Mouse (Mus musculus): ENCODE measurements around the gene Ewsr1.

Ewsr1 gene

GRCm38 (mm10) chr11:5059230-5059629, 39.8 kb downstream of the Ewsr1 start:
- DNase-seq (ENCODE audit: low read depth in 2 of 2, low spot score in 2 of 2), result no peak

GRCm38 (mm10) chr11:5058783-5059182, 40.3 kb downstream of the Ewsr1 start:
- DNase-seq (ENCODE audit: low read depth in 2 of 2, low spot score in 2 of 2), result no peak

GRCm38 (mm10) chr11:5057856-5058641, 41.0 kb downstream of the Ewsr1 start, which contains the start of gene Rasl10a:
Gene Rasl10a (plus strand): TSS chr11:5058128.
- DNase-seq (ENCODE audit: low read depth in 2 of 2, low spot score in 2 of 2), result no peak

GRCm38 (mm10) chr11:5057541-5057855, 41.6 kb downstream of the Ewsr1 start:
- DNase-seq (ENCODE audit: low read depth in 2 of 2, low spot score in 2 of 2), result no peak

- no peak for DNase-seq (ENCODE audit: low read depth in 2 of 2, low spot score in 2 of 2)
Measured at GRCm38 (mm10) chr11:5057064-5057463, 42.0 kb downstream of the Ewsr1 start.

- no peak for DNase-seq (ENCODE audit: low read depth in 2 of 2, low spot score in 2 of 2)
Measured at GRCm38 (mm10) chr11:5055945-5056938, 42.8 kb downstream of the Ewsr1 start.

- no peak for DNase-seq (ENCODE audit: low read depth in 2 of 2, low spot score in 2 of 2)
Measured at GRCm38 (mm10) chr11:5054874-5055273, 44.2 kb downstream of the Ewsr1 start.

- no peak for DNase-seq (ENCODE audit: low read depth in 2 of 2, low spot score in 2 of 2)
Measured at GRCm38 (mm10) chr11:5054151-5054550, 44.9 kb downstream of the Ewsr1 start.

GRCm38 (mm10) chr11:5052200-5052854, 46.7 kb downstream of the Ewsr1 start:
- no peak for DNase-seq (ENCODE audit: low read depth in 2 of 2, low spot score in 2 of 2)

- DNase-seq (ENCODE audit: low read depth in 2 of 2, low spot score in 2 of 2), result no peak
Measured at GRCm38 (mm10) chr11:5051629-5052028, 47.4 kb downstream of the Ewsr1 start.

- no peak for DNase-seq (ENCODE audit: low read depth in 2 of 2, low spot score in 2 of 2)
Measured at GRCm38 (mm10) chr11:5046321-5046926, 52.6 kb downstream of the Ewsr1 start.

- no peak for DNase-seq (ENCODE audit: low read depth in 2 of 2, low spot score in 2 of 2)
Measured at GRCm38 (mm10) chr11:5042645-5043381, 56.3 kb downstream of the Ewsr1 start.

- no peak for DNase-seq (ENCODE audit: low read depth in 2 of 2, low spot score in 2 of 2)
Measured at GRCm38 (mm10) chr11:5041144-5041780, 57.8 kb downstream of the Ewsr1 start.

- no peak for DNase-seq (ENCODE audit: low read depth in 2 of 2, low spot score in 2 of 2)
Measured at GRCm38 (mm10) chr11:5040585-5040984, 58.5 kb downstream of the Ewsr1 start.

GRCm38 (mm10) chr11:5037146-5037854, 61.8 kb downstream of the Ewsr1 start:
- no peak for DNase-seq (ENCODE audit: low read depth in 2 of 2, low spot score in 2 of 2)

- DNase-seq (ENCODE audit: low read depth in 2 of 2, low spot score in 2 of 2), result no peak
Measured at GRCm38 (mm10) chr11:5035421-5035820, 63.6 kb downstream of the Ewsr1 start.

GRCm38 (mm10) chr11:5033136-5033535, 65.9 kb downstream of the Ewsr1 start:
- no peak for DNase-seq (ENCODE audit: low read depth in 2 of 2, low spot score in 2 of 2)

- no peak for DNase-seq (ENCODE audit: low read depth in 2 of 2, low spot score in 2 of 2)
Measured at GRCm38 (mm10) chr11:5032706-5033105, 66.4 kb downstream of the Ewsr1 start.

- no peak for DNase-seq (ENCODE audit: low read depth in 2 of 2, low spot score in 2 of 2)
Measured at GRCm38 (mm10) chr11:5028228-5028627, 70.8 kb downstream of the Ewsr1 start.
